Mouse (Mus musculus): ENCODE measurements around the gene Ing5. TPM values are rescaled to one million over a fixed set of nuclear protein-coding genes. Genes with fewer than 3 reads are reported as not detected.

The Ing5 gene
- polyA plus RNA-seq, 1 experiment from 2014 or later = 20.6 TPM

DNA sequence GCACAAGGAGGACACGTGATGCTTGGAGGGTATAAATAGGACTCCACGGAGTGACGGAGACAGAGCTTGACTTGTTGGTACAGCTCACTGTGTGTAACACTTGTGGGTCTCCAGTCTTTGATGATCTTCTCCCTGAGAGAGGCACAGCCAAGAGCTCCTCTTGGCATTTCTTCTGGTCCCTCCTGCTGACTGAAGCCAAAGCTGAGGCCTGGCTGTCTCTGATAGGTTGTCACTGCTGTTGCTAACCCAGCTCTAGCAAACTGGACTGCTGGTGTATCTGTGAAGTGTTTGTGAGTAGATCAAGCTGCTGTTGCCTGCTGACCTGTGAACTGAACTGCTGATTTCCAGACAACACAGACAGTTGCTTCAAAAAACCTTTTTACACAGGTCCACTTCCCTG lies 33.9 kb upstream of the Ing5 start:
- no peak for ATAC-seq (ENCODE audit: low FRiP score, low TSS enrichment)
- H3K27ac ChIP-seq (ENCODE audit: low read length) = no peak overlapping the region
- 90% methylated on average over 3 of the region's 3 CpGs for WGBS

DNA sequence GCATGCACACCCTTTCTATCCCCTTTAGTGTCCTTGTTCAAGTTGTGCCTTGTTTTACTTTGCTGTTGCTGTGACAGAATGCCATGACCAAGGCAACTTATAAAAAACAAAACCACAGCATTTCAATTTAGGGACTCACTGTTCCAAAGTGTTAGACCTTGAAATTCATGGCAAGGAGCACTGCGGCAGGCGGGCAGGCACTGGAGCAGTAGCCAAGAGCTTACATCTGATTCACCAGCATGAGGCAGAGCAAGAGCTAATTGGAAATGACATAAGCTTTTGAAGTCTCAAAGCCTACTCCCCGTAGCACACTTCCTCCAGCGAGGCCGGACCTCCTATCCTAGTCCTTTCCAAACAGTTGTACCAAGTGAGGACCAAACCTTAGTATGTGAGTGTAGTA lies 27.1 kb upstream of the Ing5 start:
- Histone ChIP-seq H3K4me2 (replicated peaks; ENCODE audit: low read depth, low read length) (no peak overlapping the region), H3K27me3 (ENCODE audit: insufficient read depth, low read length) (no peaks in the 10 kb centered on the region), H3K36me3 (ENCODE audit: insufficient read depth, low read length) (peaks cover 68% of the 10 kb centered on the region), H3K4me3 (ENCODE audit: low read length) (no peak overlapping the region), H3K27ac (ENCODE audit: low read length) (no peak overlapping the region), H3K9me3 (ENCODE audit: low read length) (no peaks in the 10 kb centered on the region), H3K4me1 (ENCODE audit: insufficient read depth, low read length) (no peaks in the 10 kb centered on the region), H3K9ac (replicated peaks; ENCODE audit: low read length) (no peak overlapping the region)
- 92% methylated on average over 5 of the region's 5 CpGs for WGBS
- ATAC-seq (ENCODE audit: low FRiP score, low TSS enrichment) = no peak

More for the DNA sequence above, 33.9 kb upstream of the Ing5 start:
- Histone ChIP-seq H3K36me3 (ENCODE audit: insufficient read depth, low read length) (peaks cover 34% of the 10 kb centered on the region), H3K4me3 (ENCODE audit: low read length) (no peak overlapping the region), H3K4me2 (replicated peaks; ENCODE audit: low read depth, low read length) (no peak overlapping the region), H3K27me3 (ENCODE audit: insufficient read depth, low read length) (no peaks in the 10 kb centered on the region), H3K4me1 (ENCODE audit: insufficient read depth, low read length) (no peaks in the 10 kb centered on the region; the same call in 1 of the 2 replicates), H3K9ac (replicated peaks; ENCODE audit: low read length) (no peak overlapping the region), H3K9me3 (ENCODE audit: low read length) (no peaks in the 10 kb centered on the region)

DNA sequence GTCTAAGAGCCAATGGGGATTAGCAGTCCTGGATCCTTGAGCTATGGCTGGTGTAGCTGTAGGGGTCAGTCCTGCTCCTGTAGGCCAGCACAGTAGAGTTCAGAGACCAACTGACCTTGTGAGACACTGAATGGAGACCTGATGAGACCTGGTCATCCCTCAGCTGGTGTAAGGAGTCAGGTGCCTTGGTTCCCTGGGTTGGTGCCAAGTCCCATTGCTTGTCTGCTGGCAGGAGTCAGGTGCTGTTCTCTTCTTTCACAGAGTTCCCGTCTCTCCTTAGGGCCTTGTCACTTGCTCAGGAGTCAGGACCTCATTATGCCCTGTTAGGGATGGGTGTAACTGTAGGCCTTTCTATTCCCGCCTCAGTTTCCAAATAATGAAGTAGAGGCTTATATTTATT lies 16.9 kb upstream of the Ing5 start:
- H3K36me3 ChIP-seq (ENCODE audit: insufficient read depth, low read length) = peaks cover 73% of the 10 kb centered on the region
- 89% methylated on average over 2 of the region's 2 CpGs for WGBS
- no peak for ATAC-seq (ENCODE audit: low FRiP score, low TSS enrichment)

DNA sequence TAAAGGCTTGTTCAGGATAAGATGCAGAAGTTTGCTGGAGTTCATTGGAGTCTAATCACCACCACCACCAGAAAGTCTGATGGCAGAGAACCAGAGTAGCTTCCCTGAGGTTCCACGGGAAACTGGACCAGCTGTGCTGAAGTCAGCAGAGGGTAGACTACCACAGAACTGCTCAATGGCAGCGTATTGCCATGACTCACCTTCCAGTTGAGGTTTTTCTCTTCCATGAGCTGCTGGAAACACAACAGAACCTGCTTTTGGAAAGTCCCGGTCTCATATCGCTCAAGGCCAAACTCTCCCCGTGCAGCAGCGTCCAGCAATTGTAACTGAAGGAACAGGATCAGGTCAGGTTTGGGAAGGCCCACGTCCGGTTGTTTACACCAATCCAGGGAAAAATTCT lies 9.2 kb upstream of the Ing5 start:
- 95% methylated on average over 8 of the region's 8 CpGs for WGBS
- H3K4me1 ChIP-seq (ENCODE audit: insufficient read depth, low read length) = 0 out of 2 replicates have a peak, but pooled peaks cover 3% of the 10 kb centered on the region
- H3K4me2 ChIP-seq (replicated peaks; ENCODE audit: low read depth, low read length) = no peak overlapping the region
- H3K36me3 ChIP-seq (ENCODE audit: insufficient read depth, low read length) = peaks cover 70% of the 10 kb centered on the region
- no peak overlapping the region for H3K9ac ChIP-seq (replicated peaks; ENCODE audit: low read length)
- no peak overlapping the region for H3K4me3 ChIP-seq (ENCODE audit: low read length)
- ATAC-seq (ENCODE audit: low FRiP score, low TSS enrichment) = no peak
- no peaks in the 10 kb centered on the region for H3K27me3 ChIP-seq (ENCODE audit: insufficient read depth, low read length)
- H3K9me3 ChIP-seq (ENCODE audit: low read length) = 0 out of 2 replicates have a peak, but pooled peaks cover 2% of the 10 kb centered on the region
- no peak overlapping the region for H3K27ac ChIP-seq (ENCODE audit: low read length)

More for the DNA sequence above, 16.9 kb upstream of the Ing5 start:
- Histone ChIP-seq H3K4me1 (ENCODE audit: insufficient read depth, low read length) (no peaks in the 10 kb centered on the region), H3K4me2 (replicated peaks; ENCODE audit: low read depth, low read length) (no peak overlapping the region), H3K4me3 (ENCODE audit: low read length) (no peak overlapping the region), H3K27me3 (ENCODE audit: insufficient read depth, low read length) (no peaks in the 10 kb centered on the region), H3K27ac (ENCODE audit: low read length) (no peak overlapping the region), H3K9ac (replicated peaks; ENCODE audit: low read length) (no peak overlapping the region), H3K9me3 (ENCODE audit: low read length) (0 out of 2 replicates have a peak, but pooled peaks cover 2% of the 10 kb centered on the region)

DNA sequence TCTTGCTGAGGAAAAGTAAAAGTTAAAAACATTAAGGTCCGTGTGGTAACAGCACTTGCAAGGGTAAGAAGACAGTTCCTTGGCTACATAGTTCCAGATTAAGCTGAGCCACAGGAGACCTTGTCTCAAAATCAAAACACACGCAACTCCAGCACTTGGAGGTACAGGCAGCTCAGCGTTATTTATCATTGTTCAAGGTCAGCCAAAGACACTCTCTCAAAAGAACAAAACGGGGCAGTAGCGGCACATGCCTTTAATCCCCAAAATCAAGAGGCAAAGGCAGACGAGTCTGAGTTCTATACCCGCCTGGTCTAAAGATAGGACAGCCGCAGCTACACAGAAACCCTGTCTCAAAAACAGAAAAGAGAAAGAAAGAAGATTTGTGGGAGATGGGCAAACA lies 7.9 kb upstream of the Ing5 start:
- H3K4me3 ChIP-seq (ENCODE audit: low read length) = no peak overlapping the region
- H3K27ac ChIP-seq (ENCODE audit: low read length) = no peak overlapping the region
- H3K4me1 ChIP-seq (ENCODE audit: insufficient read depth, low read length) = peaks cover 7% of the 10 kb centered on the region; the same call in 1 of the 2 replicates
- ATAC-seq (ENCODE audit: low FRiP score, low TSS enrichment) = no peak
- H3K9ac ChIP-seq (replicated peaks; ENCODE audit: low read length) = no peak overlapping the region
- 85% methylated on average over 8 of the region's 8 CpGs for WGBS
- no peak overlapping the region for H3K4me2 ChIP-seq (replicated peaks; ENCODE audit: low read depth, low read length)
- H3K27me3 ChIP-seq (ENCODE audit: insufficient read depth, low read length) = no peaks in the 10 kb centered on the region
- 0 out of 2 replicates have a peak, but pooled peaks cover 2% of the 10 kb centered on the region for H3K9me3 ChIP-seq (ENCODE audit: low read length)
- H3K36me3 ChIP-seq (ENCODE audit: insufficient read depth, low read length) = peaks cover 69% of the 10 kb centered on the region

DNA sequence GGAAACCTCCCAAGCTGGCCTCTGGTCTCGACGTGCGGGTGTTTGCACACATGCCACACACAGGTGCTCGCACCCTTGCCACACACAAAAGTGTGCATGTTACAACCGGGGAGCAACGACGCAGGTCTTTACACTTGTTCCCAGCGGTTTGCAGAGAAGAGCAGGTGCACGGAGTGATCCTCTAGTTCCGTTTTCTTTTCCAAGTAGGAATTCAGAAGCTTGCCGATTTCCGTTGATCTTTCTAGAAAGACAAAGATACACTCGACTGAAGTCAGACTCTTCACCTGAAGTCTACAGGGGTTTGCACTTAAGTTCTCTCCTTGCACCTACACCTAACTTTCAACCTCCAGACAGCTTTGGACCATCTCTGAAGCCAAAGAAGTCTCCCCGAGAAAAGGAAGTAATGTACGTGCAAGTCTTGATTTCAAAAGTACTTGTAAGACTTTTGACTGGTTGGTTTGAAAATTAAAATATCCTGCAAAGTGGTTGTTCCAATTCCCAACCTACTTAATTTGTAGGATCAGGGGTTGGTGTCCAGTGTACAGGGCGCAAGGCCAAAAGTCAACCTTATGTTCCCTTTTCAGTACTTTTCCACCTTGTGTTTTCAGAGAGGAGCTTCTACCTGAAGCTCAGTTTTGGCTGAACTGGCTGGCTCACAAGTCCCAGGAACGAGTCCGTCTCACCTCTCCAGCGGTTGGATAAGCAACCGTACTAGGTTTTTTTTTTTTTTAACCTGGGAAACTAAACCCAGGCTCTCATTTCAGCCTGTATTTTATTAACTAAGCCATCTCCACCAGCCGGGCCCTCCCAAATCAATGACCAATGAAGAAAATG lies 2.9 kb upstream of the Ing5 start:
- Histone ChIP-seq H3K9me3 (ENCODE audit: low read length) (no peaks in the 10 kb centered on the region), H3K27me3 (ENCODE audit: insufficient read depth, low read length) (no peaks in the 10 kb centered on the region), H3K4me2 (replicated peaks; ENCODE audit: low read depth, low read length) (peak overlapping the region; percentile 78), H3K36me3 (ENCODE audit: insufficient read depth, low read length) (peaks cover 28% of the 10 kb centered on the region), H3K27ac (ENCODE audit: low read length) (peak overlapping the region; percentile 85), H3K9ac (replicated peaks; ENCODE audit: low read length) (peak overlapping the region; percentile 87), H3K4me1 (ENCODE audit: insufficient read depth, low read length) (peaks cover 33% of the 10 kb centered on the region), H3K4me3 (ENCODE audit: low read length) (peak overlapping the region; percentile 78)
- 72% methylated on average over 21 of the region's 21 CpGs for WGBS
- ATAC-seq (ENCODE audit: low FRiP score, low TSS enrichment) = no peak

DNA sequence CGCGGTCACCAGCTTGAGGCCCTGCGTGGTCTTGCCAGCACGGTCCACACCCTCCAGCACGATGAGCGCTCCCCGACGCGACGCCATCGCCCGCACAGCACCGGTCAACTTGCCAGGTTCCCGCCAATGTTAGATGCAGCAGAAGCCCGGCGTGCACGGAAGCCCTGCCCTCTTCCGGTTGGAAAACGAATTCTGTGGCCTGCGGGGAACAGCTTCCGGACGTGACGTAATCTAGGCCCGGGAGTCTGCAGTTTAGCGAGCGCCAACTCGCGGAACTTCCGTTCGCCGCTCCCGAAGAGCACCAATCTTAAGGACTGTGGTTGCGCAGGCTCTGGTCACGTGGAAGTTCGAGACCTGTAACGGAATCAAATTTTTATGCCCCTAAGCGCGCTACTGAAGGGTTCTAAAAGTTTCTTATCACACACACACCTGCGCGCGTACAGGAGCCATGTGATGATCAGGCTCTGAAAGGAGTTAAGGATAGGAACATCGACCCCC lies 2.0 kb upstream of the Ing5 start, which contains the start of gene Dtymk:
TSS of gene Dtymk (minus strand) at position 194 of the 498 bp plus-strand sequence.
- no peaks in the 10 kb centered on the region for H3K27me3 ChIP-seq (ENCODE audit: insufficient read depth, low read length)
- under 1% methylated on average over 42 of the region's 42 CpGs for WGBS
- H3K27ac ChIP-seq (ENCODE audit: low read length) = peak within 1 kb of the TSS; percentile 85
- H3K4me2 ChIP-seq (replicated peaks; ENCODE audit: low read depth, low read length) = peak within 1 kb of the TSS; percentile 78
- H3K4me3 ChIP-seq (ENCODE audit: low read length) = peak within 1 kb of the TSS; percentile 78
- peak within 1 kb of the TSS; percentile 87 for H3K9ac ChIP-seq (replicated peaks; ENCODE audit: low read length)
- H3K9me3 ChIP-seq (ENCODE audit: low read length) = no peaks in the 10 kb centered on the region
- peak; percentile 52 for ATAC-seq (ENCODE audit: low FRiP score, low TSS enrichment)
- H3K36me3 ChIP-seq (ENCODE audit: insufficient read depth, low read length) = peaks cover 24% of the 10 kb centered on the region
- H3K4me1 ChIP-seq (ENCODE audit: insufficient read depth, low read length) = peaks cover 33% of the 10 kb centered on the region

DNA sequence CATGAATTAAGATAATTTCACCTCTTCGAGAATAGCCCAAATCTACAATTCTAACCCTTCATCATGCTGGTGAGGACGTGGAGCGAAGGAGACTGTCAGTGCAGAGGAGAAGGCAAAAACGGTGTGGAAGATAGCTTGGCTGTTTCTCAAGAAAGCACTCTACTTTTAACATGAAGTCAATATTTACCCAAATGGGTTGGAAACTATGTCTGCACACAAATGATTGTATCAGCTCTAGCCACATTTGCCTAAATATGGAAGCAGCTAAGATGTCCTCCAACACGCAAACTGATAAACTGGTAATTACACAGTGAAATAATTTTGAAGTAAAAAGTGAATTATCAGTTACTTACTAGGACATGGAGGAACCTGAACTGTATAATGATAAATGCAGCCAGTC lies 994 bp upstream of the Ing5 start:
- peaks cover 21% of the 10 kb centered on the region for H3K36me3 ChIP-seq (ENCODE audit: insufficient read depth, low read length)
- H3K9ac ChIP-seq (replicated peaks; ENCODE audit: low read length) = no peak overlapping the region
- H3K27ac ChIP-seq (ENCODE audit: low read length) = peak overlapping the region; percentile 90; the same call in 1 of the 2 replicates
- WGBS = 88% methylated on average over 5 of the region's 5 CpGs
- H3K9me3 ChIP-seq (ENCODE audit: low read length) = no peaks in the 10 kb centered on the region
- H3K27me3 ChIP-seq (ENCODE audit: insufficient read depth, low read length) = no peaks in the 10 kb centered on the region
- ATAC-seq (ENCODE audit: low FRiP score, low TSS enrichment) = no peak
- peak overlapping the region; percentile 81; the same call in 1 of the 2 replicates for H3K4me3 ChIP-seq (ENCODE audit: low read length)
- peak overlapping the region; percentile 65 for H3K4me2 ChIP-seq (replicated peaks; ENCODE audit: low read depth, low read length)
- H3K4me1 ChIP-seq (ENCODE audit: insufficient read depth, low read length) = peaks cover 32% of the 10 kb centered on the region

DNA sequence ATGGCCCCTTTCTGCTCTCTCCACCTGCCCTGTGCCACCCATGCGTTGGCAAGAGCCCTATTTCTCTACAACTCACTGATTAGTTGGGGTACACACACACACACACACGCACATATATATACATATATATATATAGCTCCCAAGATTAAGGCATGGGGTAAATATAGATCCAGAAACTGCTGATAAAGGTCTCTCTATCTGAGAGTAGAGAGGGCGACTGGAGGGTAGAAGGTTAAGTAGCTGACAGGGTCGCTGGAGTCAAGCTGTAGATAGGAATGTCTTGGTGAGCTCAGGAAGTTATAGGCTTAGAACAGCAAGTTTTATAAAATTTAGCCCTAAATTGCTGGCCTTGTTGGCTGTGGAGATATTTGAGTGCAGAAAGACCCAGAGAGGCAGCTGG lies 1.1 kb downstream of the Ing5 start:
- H3K9me3 ChIP-seq (ENCODE audit: low read length) = no peaks in the 10 kb centered on the region
- H3K27ac ChIP-seq (ENCODE audit: low read length) = no peak overlapping the region
- no peak for ATAC-seq (ENCODE audit: low FRiP score, low TSS enrichment)
- peaks cover 21% of the 10 kb centered on the region for H3K36me3 ChIP-seq (ENCODE audit: insufficient read depth, low read length)
- H3K4me2 ChIP-seq (replicated peaks; ENCODE audit: low read depth, low read length) = peak overlapping the region; percentile 65
- no peaks in the 10 kb centered on the region for H3K27me3 ChIP-seq (ENCODE audit: insufficient read depth, low read length)
- WGBS = 78% methylated on average over 4 of the region's 4 CpGs
- H3K4me1 ChIP-seq (ENCODE audit: insufficient read depth, low read length) = peaks cover 30% of the 10 kb centered on the region
- 0 out of 2 replicates have a peak overlapping the region, but pooled peaks have one; percentile 85 for H3K9ac ChIP-seq (replicated peaks; ENCODE audit: low read length)
- peak overlapping the region; percentile 81 for H3K4me3 ChIP-seq (ENCODE audit: low read length)

Measured in kidney, embryonic 16.5 days (tissue).